Mouse (Mus musculus): ENCODE data around the gene Atp6v0e. TPM values are rescaled to one million over a fixed set of nuclear protein-coding genes. Genes with fewer than 3 reads are reported as not detected.

The Atp6v0e gene
- polyA plus RNA-seq, 1 experiment, result 590 TPM

DNA sequence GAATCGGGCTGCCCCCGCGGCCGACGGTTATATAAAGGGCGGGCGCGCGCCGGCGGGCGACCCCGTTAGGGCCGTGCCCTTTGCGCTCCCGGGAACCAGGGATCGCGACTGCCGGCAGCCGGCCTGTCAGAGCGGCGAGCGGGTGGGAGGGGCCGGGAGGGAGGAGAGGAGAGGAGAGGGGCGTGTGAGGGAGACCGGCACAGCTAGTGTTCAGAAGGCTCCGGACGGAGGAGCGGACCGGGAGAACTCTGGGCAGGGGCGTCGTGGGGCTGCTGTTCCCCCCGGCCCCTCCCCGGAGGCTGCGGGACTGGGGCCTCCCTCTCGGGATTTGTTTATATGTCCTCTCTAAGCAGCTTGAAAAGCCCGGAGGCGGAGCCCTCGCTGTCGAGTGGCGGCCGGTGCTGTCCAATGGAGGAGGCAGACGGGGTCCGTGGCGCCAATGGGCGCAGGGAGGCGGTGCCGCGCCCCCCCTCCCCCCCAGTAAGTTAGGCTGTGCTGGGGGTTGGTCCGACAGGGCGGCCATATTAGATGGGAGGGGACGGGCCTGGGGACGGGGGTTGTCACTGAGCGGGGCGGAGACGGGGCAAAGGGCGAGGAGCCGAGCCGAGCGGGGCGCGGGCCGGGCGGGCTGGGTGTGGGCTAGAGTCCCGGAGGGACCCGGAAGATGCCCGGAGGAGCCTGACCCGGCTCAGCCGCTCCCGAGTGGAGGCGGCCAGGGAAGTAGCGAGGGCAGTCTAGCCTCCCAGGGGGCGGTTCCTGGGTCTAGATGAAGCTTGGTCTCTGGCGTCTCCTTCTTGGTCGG is 53.1 kb downstream of the Atp6v0e start:
- peak; percentile 68 for DNase-seq (ENCODE audit: low read depth)

GRCm38 (mm10) chr17:26717868-26718267 is 54.8 kb downstream of the Atp6v0e start:
- DNase-seq (ENCODE audit: low read depth), result no peak

GRCm38 (mm10) chr17:26719405-26719804 is 56.4 kb downstream of the Atp6v0e start:
- no peak for DNase-seq (ENCODE audit: low read depth)

GRCm38 (mm10) chr17:26721802-26722201 is 58.8 kb downstream of the Atp6v0e start:
- no peak for DNase-seq (ENCODE audit: low read depth)

- no peak for DNase-seq (ENCODE audit: low read depth)
Measured at GRCm38 (mm10) chr17:26724790-26725189, 61.8 kb downstream of the Atp6v0e start.

- no peak for DNase-seq (ENCODE audit: low read depth)
Measured at GRCm38 (mm10) chr17:26726674-26727073, 63.6 kb downstream of the Atp6v0e start.

- DNase-seq (ENCODE audit: low read depth), result no peak
Measured at GRCm38 (mm10) chr17:26727110-26727755, 64.2 kb downstream of the Atp6v0e start.

- no peak for DNase-seq (ENCODE audit: low read depth)
Measured at GRCm38 (mm10) chr17:26742581-26742980, 79.5 kb downstream of the Atp6v0e start.

- no peak for DNase-seq (ENCODE audit: low read depth)
Measured at GRCm38 (mm10) chr17:26743294-26743693, 80.3 kb downstream of the Atp6v0e start.

Other genes starting within 250 kb of the Atp6v0e start
- 7.2 and 13.0 TPM in 2 replicates for gene Neurl1b, start 248.4 kb upstream of the Atp6v0e start, polyA plus RNA-seq (2012; rRNA removed)
- 298 and 337 TPM in 2 replicates for gene Ergic1, start 101.7 kb upstream of the Atp6v0e start, polyA plus RNA-seq (2012; rRNA removed)
- 61.6 and 85.9 TPM in 2 replicates for gene Dusp1, start 101.1 kb upstream of the Atp6v0e start, polyA plus RNA-seq (2012; rRNA removed)
- gene Crebrf, start 52.4 kb downstream of the Atp6v0e start, polyA plus RNA-seq (2012; rRNA removed), result 9.6 and 10.9 TPM in 2 replicates
- gene Bnip1, start 117.8 kb downstream of the Atp6v0e start, polyA plus RNA-seq (2012; rRNA removed), result 20.6 and 24.3 TPM in 2 replicates
- not detected in 2 replicates for gene Nkx2-5, start 181.8 kb downstream of the Atp6v0e start, polyA plus RNA-seq (2012; rRNA removed)